Mouse (Mus musculus) forebrain, postnatal 0 days (tissue): ENCODE data around the gene Sys1. TPM values are rescaled to one million over a fixed set of nuclear protein-coding genes. Genes with fewer than 3 reads are reported as not detected.

ENCODE experiments used
- ATAC-seq: fragments of 200-750 bp; cut with Nextera tagmentation; 2 replicates; pipeline ENCODE4 v1.8.0; 2017; ENCODE audit warnings: mild to moderate bottlenecking, moderate library complexity
- DNase-seq: peaks from one replicate; pipeline ENCODE4 v3.0.0-alpha.2; 2015
- H3K27ac ChIP-seq: fragments of 300-500 bp; sonication (generic); 2 replicates; pipeline ENCODE4 v1.5.1; 2014; ENCODE audit warnings: low read depth, mild to moderate bottlenecking, antibody characterized with exemption, low read length, moderate library complexity, mixed read lengths
- H3K27me3 ChIP-seq: fragments of 300-500 bp; sonication (generic); 2 replicates; pipeline ENCODE4 v1.6.1; 2014; ENCODE audit warnings: mild to moderate bottlenecking, low read length, mixed read lengths; ENCODE audit not compliant: insufficient read depth
- H3K36me3 ChIP-seq: fragments of 300-500 bp; sonication (generic); 2 replicates; pipeline ENCODE4 v1.6.1; 2014; ENCODE audit warnings: mild to moderate bottlenecking, moderate library complexity; ENCODE audit not compliant: insufficient read depth
- H3K4me1 ChIP-seq: fragments of 300-500 bp; sonication (generic); 2 replicates; pipeline ENCODE4 v1.6.1; 2014; ENCODE audit warnings: antibody characterized with exemption; ENCODE audit not compliant: insufficient read depth
- H3K4me2 ChIP-seq: fragments of 300-500 bp; sonication (generic); 2 replicates; pipeline ENCODE4 v1.6.1; 2014; ENCODE audit warnings: low read depth, mild to moderate bottlenecking, moderate library complexity
- H3K4me3 ChIP-seq: fragments of 300-500 bp; sonication (generic); 2 replicates; pipeline ENCODE4 v1.5.1; 2014; ENCODE audit warnings: low read depth, low read length, mixed read lengths
- H3K9ac ChIP-seq: fragments of 300-500 bp; sonication (generic); 2 replicates; pipeline ENCODE4 v1.6.1; 2014; ENCODE audit warnings: mild to moderate bottlenecking
- H3K9me3 ChIP-seq: fragments of 300-500 bp; sonication (generic); 2 replicates; pipeline ENCODE4 v1.6.1; 2016; ENCODE audit warnings: low read length
- CTCF ChIP-seq: sonication (generic); IDR thresholded peaks from 2 replicates; pipeline ENCODE4 v1.5.1; 2016; ENCODE audit warnings: antibody characterized with exemption, control low read depth, low read depth
- WGBS: fragments of 180-500 bp; shearing (Covaris S2); extraction: QIAGEN DNeasy Blood & Tissue Kit; methylation state at CpG from one replicate; pipeline ENCODE4 v1.1.7; 2014; 5-methylcytosine and 5-hydroxymethylcytosine counted together
- polyA plus RNA-seq: library from polyadenylated mRNA; unstranded; fragments of >200 nt; fragmentation: Nextera tagmentation; extraction: Ambion mirVana; gene quantifications from 2 replicates; pipeline ENCODE4 v1.2.1, GENCODE M21; 2015
- total RNA-seq: library from RNA; depleted of rRNA; stranded (reverse); fragments of >200 nt; gene quantifications from 2 replicates; pipeline ENCODE4 v1.2.3, GENCODE M21; 2014; rRNA removed

Gene Sys1
- total RNA-seq: 88.0 and 167 TPM in 2 replicates
- 105 and 110 TPM in 2 replicates for polyA plus RNA-seq

DNA sequence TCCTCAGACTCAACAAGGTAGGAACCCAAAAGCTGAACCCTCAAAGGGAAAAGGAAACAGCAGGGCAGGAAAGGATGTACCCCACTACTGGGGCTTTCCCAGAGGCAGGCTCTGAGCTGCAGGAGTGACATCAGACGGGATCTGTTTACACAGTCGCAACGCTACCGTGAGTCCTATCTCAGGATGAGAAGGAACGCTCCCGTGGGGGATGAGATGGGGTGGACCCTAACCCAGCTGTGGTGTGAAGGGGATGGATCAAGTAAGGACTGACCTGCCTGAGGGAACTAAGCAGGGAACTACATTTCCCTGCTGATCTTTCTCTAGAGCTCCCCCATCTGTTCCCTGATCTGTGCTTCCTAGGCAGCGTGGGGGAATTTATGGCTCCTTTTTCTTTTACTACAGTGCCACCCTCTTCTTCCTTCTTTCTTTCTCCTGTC, at the start of gene Sys1:
TSS of gene Sys1 (plus strand) at position 101 of the 437 bp plus-strand sequence.
- Histone ChIP-seq H3K9me3 (no peaks in the 10 kb centered on the region), H3K27me3 (no peaks in the 10 kb centered on the region), H3K9ac (peak within 1 kb of the TSS; percentile 45), H3K4me3 (peak within 1 kb of the TSS; percentile 24; the same call in 1 of the 2 replicates), H3K4me2 (peak within 1 kb of the TSS; percentile 37), H3K4me1 (peaks cover 3% of the 10 kb centered on the region), H3K36me3 (no peaks in the 10 kb centered on the region), H3K27ac (no peak within 1 kb of the TSS)
- TF ChIP-seq CTCF: peak; percentile 43
- ATAC-seq (no peak), DNase-seq (peak; percentile 34)
- 3% methylated on average over 7 of the region's 7 CpGs for WGBS

DNA sequence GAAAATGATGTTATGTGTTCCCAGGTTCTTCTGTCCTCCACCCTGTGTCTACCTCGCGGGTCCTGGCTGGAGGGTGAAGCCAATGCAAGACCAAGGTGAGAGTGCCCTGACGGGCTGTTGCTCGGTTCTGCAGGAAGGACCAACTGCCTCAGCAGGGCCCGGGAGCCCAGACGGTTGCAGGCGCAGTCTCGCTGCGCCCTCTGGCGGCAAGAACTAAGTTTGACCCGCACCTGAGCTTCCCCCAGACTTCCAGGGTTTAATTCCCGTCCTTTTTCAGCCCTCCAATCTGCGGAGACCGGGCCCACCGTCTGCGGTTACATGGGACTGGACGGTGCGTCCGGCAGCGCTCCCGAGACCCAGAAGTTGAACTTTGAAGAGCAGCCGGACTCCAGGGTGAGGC, 49.1 kb upstream of the Sys1 start:
- peak; percentile 90 for TF ChIP-seq CTCF
- ATAC-seq: 0 out of 2 replicates have a peak, but pooled peaks have one; percentile 46
- no peaks in the 10 kb centered on the region for H3K36me3 ChIP-seq
- H3K4me3 ChIP-seq: no peak overlapping the region
- no peaks in the 10 kb centered on the region for H3K9me3 ChIP-seq
- peak; percentile 81 for DNase-seq
- H3K27me3 ChIP-seq: peaks cover 31% of the 10 kb centered on the region
- H3K4me2 ChIP-seq: no peak overlapping the region
- 1% methylated on average over 22 of the region's 22 CpGs for WGBS
- no peaks in the 10 kb centered on the region for H3K4me1 ChIP-seq
- H3K27ac ChIP-seq: no peak overlapping the region
- H3K9ac ChIP-seq: no peak overlapping the region

DNA sequence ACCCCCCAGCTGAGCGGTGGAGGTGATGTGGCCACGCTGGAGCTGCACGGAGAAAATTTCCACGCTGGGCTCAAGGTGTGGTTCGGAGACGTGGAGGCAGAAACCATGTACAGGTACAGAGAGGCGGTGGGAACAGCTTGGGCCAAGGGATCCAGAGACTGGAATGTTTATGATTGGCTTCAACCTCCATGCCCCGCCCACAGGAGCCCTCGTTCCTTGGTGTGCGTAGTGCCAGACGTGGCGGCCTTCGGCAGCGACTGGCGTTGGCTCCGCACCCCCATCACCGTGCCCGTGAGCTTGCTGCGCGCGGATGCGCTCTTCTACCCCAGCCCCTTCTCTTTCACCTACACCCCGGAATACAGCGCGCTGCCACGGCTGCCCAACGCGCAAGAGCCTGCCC, 42.6 kb upstream of the Sys1 start:
- Histone ChIP-seq H3K9ac (no peak overlapping the region), H3K4me3 (peak overlapping the region; percentile 7; the same call in 1 of the 2 replicates), H3K27ac (no peak overlapping the region), H3K27me3 (peaks cover 7% of the 10 kb centered on the region), H3K4me1 (no peaks in the 10 kb centered on the region), H3K4me2 (peak overlapping the region; percentile 35), H3K36me3 (no peaks in the 10 kb centered on the region), H3K9me3 (no peaks in the 10 kb centered on the region)
- peak; percentile 32; the same call in 1 of the 2 replicates for ATAC-seq
- WGBS: 29% methylated on average over 28 of the region's 28 CpGs
- no peak for DNase-seq
- TF ChIP-seq CTCF: no peak

DNA sequence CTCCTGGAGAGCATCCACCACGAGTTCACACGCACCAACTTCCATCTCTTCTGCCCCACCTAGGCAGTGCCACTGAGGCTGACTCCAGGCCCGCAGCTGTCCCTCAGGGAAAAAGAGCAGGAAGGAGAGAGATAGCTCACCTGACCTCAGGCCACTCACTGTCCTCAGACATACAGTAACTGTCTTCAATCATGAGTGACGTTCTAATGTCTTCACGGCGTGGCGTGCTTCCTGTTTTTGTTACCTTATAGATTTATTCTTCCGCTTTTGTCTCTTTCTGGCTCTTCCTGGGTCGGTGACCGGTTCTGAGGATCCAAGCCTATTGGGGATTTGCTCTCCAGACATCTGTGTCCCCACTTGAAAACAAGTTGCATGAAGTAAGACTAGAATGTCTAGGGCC, 42.2 kb upstream of the Sys1 start:
- DNase-seq (no peak), ATAC-seq (no peak)
- Histone ChIP-seq H3K4me1 (no peaks in the 10 kb centered on the region), H3K27me3 (peaks cover 7% of the 10 kb centered on the region), H3K4me2 (peak overlapping the region; percentile 35), H3K36me3 (no peaks in the 10 kb centered on the region), H3K4me3 (0 out of 2 replicates have a peak overlapping the region, but pooled peaks have one; percentile 7), H3K27ac (no peak overlapping the region), H3K9ac (no peak overlapping the region), H3K9me3 (no peaks in the 10 kb centered on the region)
- TF ChIP-seq CTCF: no peak
- WGBS: 74% methylated on average over 10 of the region's 10 CpGs

DNA sequence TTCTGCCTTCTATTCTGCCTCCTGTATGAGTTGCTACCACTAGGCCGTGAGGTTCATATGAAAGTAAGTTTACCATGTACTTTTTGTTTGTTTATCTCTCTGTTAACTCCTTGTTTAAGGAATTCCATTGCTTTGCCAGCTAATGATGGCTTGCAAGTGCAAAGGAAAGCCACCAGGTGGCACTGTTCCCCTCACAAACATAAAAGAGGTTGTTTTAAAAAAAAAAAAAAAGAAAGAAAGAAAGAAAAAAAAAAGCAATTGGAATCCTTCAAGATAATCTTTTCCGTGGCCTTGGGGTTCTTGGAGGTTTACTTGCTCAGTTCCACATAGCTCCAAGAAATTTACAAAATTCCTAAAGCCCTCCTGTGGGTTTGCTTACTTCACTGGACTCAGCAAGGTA, 39.6 kb upstream of the Sys1 start:
- no peak overlapping the region for H3K9ac ChIP-seq
- H3K4me1 ChIP-seq: no peaks in the 10 kb centered on the region
- ATAC-seq (no peak), DNase-seq (peak; percentile 75)
- peaks cover 7% of the 10 kb centered on the region for H3K27me3 ChIP-seq
- H3K36me3 ChIP-seq: no peaks in the 10 kb centered on the region
- H3K9me3 ChIP-seq: no peaks in the 10 kb centered on the region
- peak; percentile 82 for TF ChIP-seq CTCF
- H3K4me3 ChIP-seq: no peak overlapping the region
- H3K27ac ChIP-seq: no peak overlapping the region
- H3K4me2 ChIP-seq: no peak overlapping the region
- under 1% methylated on average over 2 of the region's 2 CpGs for WGBS

DNA sequence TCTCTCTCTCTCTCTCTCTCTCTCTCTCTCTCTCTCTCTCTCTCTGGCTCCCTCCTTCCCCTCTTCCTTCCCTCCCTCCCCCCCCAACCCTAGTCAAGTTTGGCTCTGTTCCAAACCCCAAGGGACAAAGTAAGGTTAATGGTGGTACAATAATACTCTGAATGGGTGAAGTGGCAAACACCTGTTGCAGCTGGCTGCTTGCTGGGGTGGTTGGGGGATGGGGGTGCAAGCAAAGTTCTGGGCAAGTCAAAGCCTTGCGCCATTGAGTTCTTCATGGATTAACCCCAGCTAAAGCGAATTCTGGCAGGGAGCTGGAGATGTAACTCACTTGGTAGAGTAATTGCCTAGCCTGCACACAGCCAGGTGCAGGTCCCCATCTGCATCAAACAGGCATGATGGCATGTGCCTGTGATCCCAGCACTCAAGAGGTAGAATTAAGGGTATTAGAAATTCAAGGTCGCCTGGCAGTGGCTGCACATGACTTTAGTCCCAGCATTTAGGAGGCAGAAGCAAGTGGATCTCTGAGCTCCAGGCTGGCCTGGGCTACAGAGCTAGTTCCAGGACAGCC, 38.4 kb upstream of the Sys1 start:
- DNase-seq: no peak
- H3K27ac ChIP-seq: no peak overlapping the region
- H3K9ac ChIP-seq: no peak overlapping the region
- H3K36me3 ChIP-seq: no peaks in the 10 kb centered on the region
- H3K27me3 ChIP-seq: peaks cover 7% of the 10 kb centered on the region
- no peak for ATAC-seq
- H3K4me2 ChIP-seq: no peak overlapping the region
- H3K4me3 ChIP-seq: no peak overlapping the region
- H3K4me1 ChIP-seq: no peaks in the 10 kb centered on the region
- H3K9me3 ChIP-seq: no peaks in the 10 kb centered on the region
- no peak for TF ChIP-seq CTCF
- 22% methylated on average over 3 of the region's 3 CpGs for WGBS

DNA sequence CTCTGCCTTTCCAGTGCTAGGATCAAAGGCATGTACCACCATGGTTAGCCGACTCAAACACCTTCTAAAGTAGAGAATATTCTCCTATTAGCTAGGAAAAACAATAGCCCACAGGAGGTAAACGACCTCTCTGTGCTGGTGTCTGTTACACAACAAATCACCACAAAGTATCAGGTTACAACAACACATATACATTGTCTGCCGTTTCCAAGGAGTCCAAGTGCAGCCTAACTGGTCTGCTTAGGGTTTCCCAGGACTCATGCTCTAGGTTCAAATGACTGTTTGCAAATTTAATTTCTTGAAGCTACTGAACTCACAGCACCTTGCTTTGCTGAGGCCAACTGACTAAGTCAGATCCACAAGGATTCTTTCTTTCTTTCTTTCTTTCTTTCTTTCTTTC, 37.3 kb upstream of the Sys1 start:
- H3K27ac ChIP-seq: no peak overlapping the region
- DNase-seq: no peak
- no peak overlapping the region for H3K4me2 ChIP-seq
- no peak for TF ChIP-seq CTCF
- WGBS: 7% methylated on average over 3 of the region's 3 CpGs
- no peak overlapping the region for H3K9ac ChIP-seq
- no peaks in the 10 kb centered on the region for H3K36me3 ChIP-seq
- no peaks in the 10 kb centered on the region for H3K4me1 ChIP-seq
- H3K4me3 ChIP-seq: no peak overlapping the region
- ATAC-seq: no peak
- H3K27me3 ChIP-seq: no peaks in the 10 kb centered on the region
- no peaks in the 10 kb centered on the region for H3K9me3 ChIP-seq
